Mouse (Mus musculus) MEL (cell line): ENCODE results near the gene Arntl. TPM values are rescaled to one million over a fixed set of nuclear protein-coding genes. Genes with fewer than 3 reads are reported as not detected.
A peak's percentile ranks its signal among the peaks of the same experiment; 100 is the strongest.

Experiments
- DNase-seq: peaks from one replicate; pipeline ENCODE4 v3.0.0; 2011; ENCODE audit warnings: low read depth, low spot score
- H3K27ac ChIP-seq: 2 replicates; pipeline ENCODE4 v1.5.1; 2012; ENCODE audit warnings: low read depth, mild to moderate bottlenecking, control low read depth, low read length, moderate library complexity; ENCODE audit not compliant: control insufficient read depth
- H3K27me3 ChIP-seq, 2 experiments: fragments of 150-350 bp in 1 of 2; sonication (generic) in 1 of 2; 2 replicates each; pipeline ENCODE4 v1.6.1; 2012; ENCODE audit warnings: low read length in 2 of 2, mild to moderate bottlenecking in 2 of 2, improper control_type of control experiment in 1 of 2, moderate library complexity in 1 of 2; ENCODE audit not compliant: insufficient read depth in 2 of 2, control insufficient read depth in 1 of 2
- H3K36me3 ChIP-seq, 2 experiments: 2 replicates each; pipeline ENCODE4 v1.6.1; 2012 to 2014; ENCODE audit warnings: low read length in 2 of 2, improper control_type of control experiment in 1 of 2, inconsistent platforms in 1 of 2, mild to moderate bottlenecking in 1 of 2; ENCODE audit not compliant: insufficient read depth in 2 of 2, control insufficient read depth in 1 of 2
- H3K4me1 ChIP-seq, 2 experiments: fragments of 150-350 bp in 1 of 2; sonication (generic) in 1 of 2; 2 replicates each; pipeline ENCODE4 v1.6.1; 2012; ENCODE audit warnings: low read length in 2 of 2, improper control_type of control experiment in 1 of 2, mild to moderate bottlenecking in 1 of 2; ENCODE audit not compliant: insufficient read depth in 2 of 2, control insufficient read depth in 1 of 2
- H3K4me3 ChIP-seq, 2 experiments: fragments of 150-350 bp in 1 of 2; sonication (generic) in 1 of 2; 2 replicates each; pipeline ENCODE4 v1.5.1; 2012; ENCODE audit warnings: low read depth in 2 of 2, low read length in 2 of 2, mild to moderate bottlenecking in 2 of 2, moderate library complexity in 2 of 2, control low read depth in 1 of 2, improper control_type of control experiment in 1 of 2; ENCODE audit not compliant: control insufficient read depth in 1 of 2, insufficient read depth in 1 of 2
- H3K79me2 ChIP-seq: 2 replicates; pipeline ENCODE4 v1.6.1; 2012; ENCODE audit warnings: mild to moderate bottlenecking, low read length, moderate library complexity; ENCODE audit not compliant: control insufficient read depth, poor library complexity, insufficient read depth
- H3K9ac ChIP-seq: 2 replicates; pipeline ENCODE4 v1.6.1; 2012; ENCODE audit warnings: low read depth, mild to moderate bottlenecking, control low read depth, low read length, moderate library complexity; ENCODE audit not compliant: control insufficient read depth, poor library complexity, severe bottlenecking
- H3K9me3 ChIP-seq: fragments of 150-350 bp; sonication (generic); replicated peaks from 2 replicates; pipeline ENCODE4 v1.6.1; 2012; ENCODE audit warnings: mild to moderate bottlenecking, low read length, improper control_type of control experiment, moderate library complexity; ENCODE audit not compliant: insufficient read depth
- BHLHE40 ChIP-seq: IDR thresholded peaks from 2 replicates; pipeline ENCODE4 v1.6.1; 2012; ENCODE audit warnings: low read depth, mild to moderate bottlenecking, inconsistent platforms, low read length, improper control_type of control experiment, borderline replicate concordance
- CTCF ChIP-seq, 3 experiments: IDR thresholded peaks in 2 of 3; conservative IDR thresholded peaks in 1 of 3; 2 replicates each; pipeline ENCODE4 v1.5.1; 2011 to 2012; ENCODE audit warnings: low read length in 3 of 3, low read depth in 2 of 3, mild to moderate bottlenecking in 2 of 3, improper control_type of control experiment in 1 of 3, inconsistent platforms in 1 of 3, mixed read lengths in 1 of 3, moderate library complexity in 1 of 3; ENCODE audit not compliant: control insufficient read depth in 1 of 3, insufficient read depth in 1 of 3, poor library complexity in 1 of 3, severe bottlenecking in 1 of 3
- E2F4 ChIP-seq: IDR thresholded peaks from 2 replicates; pipeline ENCODE4 v1.6.1; 2011; ENCODE audit warnings: low read depth, low read length, improper control_type of control experiment, borderline replicate concordance
- ELF1 ChIP-seq: IDR thresholded peaks from 2 replicates; pipeline ENCODE4 v1.6.1; 2014; ENCODE audit warnings: low read depth, mild to moderate bottlenecking, inconsistent platforms, low read length, improper control_type of control experiment, moderate library complexity
- ETS1 ChIP-seq: IDR thresholded peaks from 2 replicates; pipeline ENCODE4 v1.6.1; 2012; ENCODE audit warnings: low read depth, mild to moderate bottlenecking, inconsistent platforms, low read length, improper control_type of control experiment, moderate library complexity
- HCFC1 ChIP-seq: IDR thresholded peaks from 2 replicates; pipeline ENCODE4 v1.6.1; 2012; ENCODE audit warnings: low read depth, mild to moderate bottlenecking, inconsistent platforms, low read length, improper control_type of control experiment, moderate library complexity
- JUND ChIP-seq: IDR thresholded peaks from 2 replicates; pipeline ENCODE4 v1.6.1; 2011; ENCODE audit warnings: low read depth, mild to moderate bottlenecking, improper control_type of control experiment, low read length
- KAT2A ChIP-seq: conservative IDR thresholded peaks from 2 replicates; pipeline ENCODE4 v1.6.1; 2012; ENCODE audit warnings: low read depth, low read length, improper control_type of control experiment, inconsistent platforms
- MAFK ChIP-seq: IDR thresholded peaks from 2 replicates; pipeline ENCODE4 v1.6.1; 2011; ENCODE audit warnings: low read depth, mild to moderate bottlenecking, low read length, improper control_type of control experiment, borderline replicate concordance
- MAX ChIP-seq: IDR thresholded peaks from 2 replicates; pipeline ENCODE4 v1.6.1; 2011; ENCODE audit warnings: low read length, improper control_type of control experiment
- MAZ ChIP-seq: IDR thresholded peaks from 2 replicates; pipeline ENCODE4 v1.6.1; 2012; ENCODE audit warnings: low read depth, mild to moderate bottlenecking, inconsistent platforms, low read length, improper control_type of control experiment
- MEF2A ChIP-seq: IDR thresholded peaks from 2 replicates; pipeline ENCODE4 v1.6.1; 2014; ENCODE audit warnings: low read depth, mild to moderate bottlenecking, inconsistent platforms, low read length, improper control_type of control experiment; ENCODE audit not compliant: poor library complexity, insufficient replicate concordance, severe bottlenecking; ENCODE audit errors: extremely low read depth
- MYB ChIP-seq: IDR thresholded peaks from 2 replicates; pipeline ENCODE4 v1.6.1; 2011; ENCODE audit warnings: mild to moderate bottlenecking, low read depth, low read length, improper control_type of control experiment
- NRF1 ChIP-seq: IDR thresholded peaks from 2 replicates; pipeline ENCODE4 v1.6.1; 2014; ENCODE audit warnings: low read depth, mild to moderate bottlenecking, inconsistent platforms, low read length, improper control_type of control experiment, moderate library complexity; ENCODE audit not compliant: poor library complexity, insufficient read depth, severe bottlenecking
- POLR2A ChIP-seq, 2 experiments: IDR thresholded peaks; 2 replicates each; pipeline ENCODE4 v1.6.1; 2011 to 2012; ENCODE audit warnings: low read length in 2 of 2, mild to moderate bottlenecking in 2 of 2, control low read depth in 1 of 2, improper control_type of control experiment in 1 of 2, low read depth in 1 of 2, moderate library complexity in 1 of 2; ENCODE audit not compliant: control insufficient read depth in 1 of 2, insufficient read depth in 1 of 2, poor library complexity in 1 of 2
- POLR2AphosphoS2 ChIP-seq: IDR thresholded peaks from 2 replicates; pipeline ENCODE4 v1.6.1; 2011; ENCODE audit warnings: low read length, improper control_type of control experiment
- POLR2AphosphoS5 ChIP-seq: IDR thresholded peaks from 2 replicates; pipeline ENCODE4 v1.6.1; 2012; ENCODE audit warnings: low read depth, borderline replicate concordance, mild to moderate bottlenecking, inconsistent platforms, low read length, moderate library complexity, mixed read lengths
- RAD21 ChIP-seq: IDR thresholded peaks from 2 replicates; pipeline ENCODE4 v1.6.1; 2011; ENCODE audit warnings: mild to moderate bottlenecking, low read depth, low read length, improper control_type of control experiment
- RCOR1 ChIP-seq: IDR thresholded peaks from 2 replicates; pipeline ENCODE4 v1.6.1; 2012; ENCODE audit warnings: low read depth, mild to moderate bottlenecking, inconsistent platforms, low read length, improper control_type of control experiment
- SIN3A ChIP-seq: IDR thresholded peaks from 2 replicates; pipeline ENCODE4 v1.6.1; 2012; ENCODE audit warnings: low read length, improper control_type of control experiment, inconsistent platforms
- SMC3 ChIP-seq: IDR thresholded peaks from 2 replicates; pipeline ENCODE4 v1.6.1; 2011; ENCODE audit warnings: low read depth, low read length, improper control_type of control experiment
- TCF12 ChIP-seq: IDR thresholded peaks from 2 replicates; pipeline ENCODE4 v1.6.1; 2014; ENCODE audit warnings: low read depth, mild to moderate bottlenecking, inconsistent platforms, low read length, improper control_type of control experiment, moderate library complexity
- USF1 ChIP-seq: IDR thresholded peaks from 2 replicates; pipeline ENCODE4 v1.6.1; 2014; ENCODE audit warnings: low read depth, mild to moderate bottlenecking, inconsistent platforms, low read length, improper control_type of control experiment, moderate library complexity
- USF2 ChIP-seq, 2 experiments: IDR thresholded peaks; 2 replicates each; pipeline ENCODE4 v1.6.1; 2011 to 2012; ENCODE audit warnings: improper control_type of control experiment in 2 of 2, low read length in 2 of 2, borderline replicate concordance in 1 of 2, inconsistent platforms in 1 of 2, low read depth in 1 of 2, mild to moderate bottlenecking in 1 of 2; ENCODE audit not compliant: insufficient read depth in 1 of 2
- ZC3H11A ChIP-seq: IDR thresholded peaks from 2 replicates; pipeline ENCODE4 v1.6.1; 2012; ENCODE audit warnings: low read depth, mild to moderate bottlenecking, inconsistent platforms, low read length, improper control_type of control experiment
- ZKSCAN1 ChIP-seq: IDR thresholded peaks from 2 replicates; pipeline ENCODE4 v1.6.1; 2012; ENCODE audit warnings: low read depth, mild to moderate bottlenecking, inconsistent platforms, low read length, improper control_type of control experiment, moderate library complexity
- polyA plus RNA-seq, 2 experiments: library from polyadenylated mRNA; stranded (reverse) in 1 of 2; unstranded in 1 of 2; fragments of >175 nt in 1 of 2; fragments of >200 nt in 1 of 2; gene quantifications; 2 replicates each; pipeline versions ENCODE4 v1.2.1 to v1.2.4; 2012; ENCODE audit warnings: low replicate concordance in 2 of 2, low read depth in 1 of 2; ENCODE audit not compliant: insufficient read length in 2 of 2, insufficient read depth in 1 of 2, missing spikeins in 1 of 2
- total RNA-seq: library from RNA; depleted of rRNA; stranded (reverse); fragments of 300-350 nt; gene quantifications from 2 replicates; pipeline ENCODE4 v1.2.3, GENCODE M21; 2012

The Arntl gene
- total and polyA plus RNA-seq, 3 experiments = 2.0 to 4.5 TPM; not detected in 1

DNA sequence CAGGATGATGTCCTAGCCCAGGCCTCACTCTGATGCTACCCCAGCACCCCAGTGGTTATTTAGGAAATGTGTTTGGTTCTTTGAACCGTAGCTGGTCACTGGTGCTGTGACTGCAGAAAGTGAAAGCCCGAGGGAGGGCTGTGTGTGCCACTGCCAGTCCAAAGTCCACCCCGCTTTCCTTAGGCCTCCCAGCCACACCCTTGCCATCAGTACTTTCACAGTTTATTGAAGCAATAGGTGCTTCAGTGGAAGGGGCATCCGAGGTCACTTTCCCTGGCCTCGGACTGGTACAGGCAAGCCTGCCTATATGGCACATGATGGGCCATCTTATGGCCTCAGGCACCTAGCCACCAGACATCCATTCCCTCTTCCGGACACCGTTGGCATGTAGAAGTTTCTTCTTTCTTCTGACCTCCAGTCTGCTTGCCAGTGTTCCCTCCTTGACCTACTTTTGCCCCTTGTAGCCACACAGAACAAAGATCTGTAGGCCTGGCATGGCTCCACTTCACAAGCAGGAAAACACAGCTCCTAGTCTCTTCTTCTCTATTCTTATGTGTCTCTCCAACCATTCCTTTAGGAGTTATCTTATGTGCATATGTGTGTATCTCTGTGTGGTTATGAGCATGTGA lies 46.6 kb downstream of the Arntl start:
- Histone ChIP-seq H3K4me3 (no peak overlapping the region), H3K9ac (no peak overlapping the region), H3K27ac (no peak overlapping the region), H3K4me1 (no peaks in the 10 kb centered on the region), H3K36me3 (no peaks in the 10 kb centered on the region), H3K27me3 (no peaks in the 10 kb centered on the region), H3K9me3 (no peaks in the 10 kb centered on the region), H3K79me2 (no peaks in the 10 kb centered on the region)
- no peak for TF ChIP-seq HCFC1
- no peak for TF ChIP-seq SIN3A
- no peak for TF ChIP-seq USF2 (IDR thresholded peaks at IDR 0.05; ENCODE audit: borderline replicate concordance in 1 of 2, insufficient read depth in 1 of 2, low read depth in 1 of 2, low read length in 2 of 2)
- TF ChIP-seq KAT2A = no peak
- TF ChIP-seq BHLHE40 = no peak
- TF ChIP-seq E2F4 = no peak
- no peak for TF ChIP-seq ZC3H11A
- no peak for TF ChIP-seq MYB
- TF ChIP-seq ELF1 = no peak
- no peak for TF ChIP-seq RCOR1
- no peak for TF ChIP-seq MAZ
- no peak for TF ChIP-seq NRF1
- no peak for TF ChIP-seq RAD21
- no peak for TF ChIP-seq TCF12
- TF ChIP-seq ETS1 = no peak
- no peak for TF ChIP-seq POLR2A (IDR thresholded peaks at IDR 0.05; ENCODE audit: control insufficient read depth in 1 of 2, insufficient read depth in 1 of 2, low read depth in 1 of 2, low read length in 2 of 2, poor library complexity in 1 of 2)
- TF ChIP-seq MAFK = no peak
- no peak for TF ChIP-seq USF1
- TF ChIP-seq CTCF (IDR thresholded peaks at IDR 0.05 in 2 of 3, conservative IDR thresholded peaks at IDR 0.05 in 1 of 3; ENCODE audit: control insufficient read depth in 1 of 3, insufficient read depth in 1 of 3, low read depth in 2 of 3, low read length in 3 of 3, poor library complexity in 1 of 3, severe bottlenecking in 1 of 3) = no peak
- TF ChIP-seq MEF2A = no peak
- DNase-seq = no peak

DNA sequence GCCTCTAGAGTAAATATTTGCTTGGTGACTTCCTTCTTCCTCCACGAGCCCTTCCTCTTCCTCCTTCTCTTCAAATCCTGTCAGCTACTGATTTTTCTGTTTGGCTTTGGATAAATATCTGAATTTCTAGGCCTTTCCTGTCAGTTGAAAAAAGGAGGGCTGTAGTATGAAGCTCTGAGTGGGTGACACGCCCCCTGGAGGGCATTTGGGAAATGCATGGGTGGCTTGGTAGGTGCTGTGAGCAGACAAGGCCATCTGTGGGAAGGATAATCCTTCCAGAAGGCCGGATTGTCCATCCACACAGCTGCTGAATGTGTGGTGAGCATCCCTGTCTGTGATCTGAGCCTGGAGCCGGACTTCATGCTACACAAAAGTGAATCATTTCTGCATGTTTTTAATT lies 48.8 kb downstream of the Arntl start:
- Histone ChIP-seq H3K27me3 (no peaks in the 10 kb centered on the region), H3K9me3 (no peaks in the 10 kb centered on the region), H3K79me2 (no peaks in the 10 kb centered on the region), H3K4me1 (no peaks in the 10 kb centered on the region), H3K36me3 (no peaks in the 10 kb centered on the region), H3K27ac (no peak overlapping the region), H3K4me3 (no peak overlapping the region), H3K9ac (no peak overlapping the region)
- DNase-seq = peak; percentile 72
- TF ChIP-seq RAD21 (peak; percentile 48), USF2 (IDR thresholded peaks at IDR 0.05; ENCODE audit: borderline replicate concordance in 1 of 2, insufficient read depth in 1 of 2, low read depth in 1 of 2, low read length in 2 of 2) (no peak), SMC3 (peak; percentile 84), JUND (no peak), MAX (no peak), CTCF (IDR thresholded peaks at IDR 0.05 in 2 of 3, conservative IDR thresholded peaks at IDR 0.05 in 1 of 3; ENCODE audit: control insufficient read depth in 1 of 3, insufficient read depth in 1 of 3, low read depth in 2 of 3, low read length in 3 of 3, poor library complexity in 1 of 3, severe bottlenecking in 1 of 3) (peak; percentile 82 to 83 (median 83)), POLR2A (IDR thresholded peaks at IDR 0.05; ENCODE audit: control insufficient read depth in 1 of 2, insufficient read depth in 1 of 2, low read depth in 1 of 2, low read length in 2 of 2, poor library complexity in 1 of 2) (no peak), SIN3A (no peak), MAFK (no peak), ZC3H11A (peak; percentile 46), POLR2AphosphoS5 (no peak), TCF12 (no peak), NRF1 (no peak), ZKSCAN1 (no peak), POLR2AphosphoS2 (no peak), MAZ (no peak), ETS1 (no peak)
